ENCODE assay signal across 8 mouse cellular contexts in genomic region chr12:86823855-86824589, GRCm38 (mm10).
A peak's percentile ranks its signal among the peaks of the same experiment; 100 is the strongest.
DNase-seq lines count a peak whose midpoint lies in the region; ATAC-seq and TF ChIP-seq lines count a peak whose summit lies in the region.

No protein-coding gene starts in this region.

- H3K4me2 ChIP-seq in heart, embryonic 13.5 days = peak overlapping the region; percentile 65
- H3K4me2 ChIP-seq in kidney, postnatal 0 days (ENCODE audit: low read length) = peak overlapping the region; percentile 46
- H3K4me2 ChIP-seq in liver, embryonic 13.5 days = peak overlapping the region; percentile 69

- H3K27ac ChIP-seq in heart, embryonic 13.5 days (replicated peaks) = peak overlapping the region; percentile 99
- H3K27ac ChIP-seq in kidney, postnatal 0 days = peak overlapping the region; percentile 97
- peak overlapping the region; percentile 83 for H3K27ac ChIP-seq in liver, embryonic 13.5 days

- no peaks in the 10 kb centered on the region for H3K9me3 ChIP-seq in erythroblast, embryonic 14.5 days (ENCODE audit: control insufficient read depth, low read length)
- no peaks in the 10 kb centered on the region for H3K9me3 ChIP-seq in heart, embryonic 13.5 days
- H3K9me3 ChIP-seq in kidney, postnatal 0 days (replicated peaks; ENCODE audit: low read length) = no peaks in the 10 kb centered on the region
- no peaks in the 10 kb centered on the region for H3K9me3 ChIP-seq in liver, embryonic 13.5 days (replicated peaks)

- H3K9ac ChIP-seq in heart, embryonic 13.5 days = peak overlapping the region; percentile 83
- peak overlapping the region; percentile 46 for H3K9ac ChIP-seq in kidney, postnatal 0 days (ENCODE audit: low read depth, low read length)
- peak overlapping the region; percentile 59 for H3K9ac ChIP-seq in liver, embryonic 13.5 days

- WGBS in heart, embryonic 13.5 days = 1% methylated on average over 26 of the region's 29 CpGs
- under 1% methylated on average over 28 of the region's 29 CpGs for WGBS in kidney, postnatal 0 days
- WGBS in liver, embryonic 13.5 days (ENCODE audit: insufficient replicate concordance) = 4% methylated on average over 29 of the region's 29 CpGs

- TF ChIP-seq CTCF in kidney, postnatal 0 days (IDR thresholded peaks at IDR 0.05; ENCODE audit: low read depth) = peak; percentile 36

- DNase-seq in CD4-positive helper T cell, adult 2 months (ENCODE audit: low read depth, low spot score) = peak; percentile 89
- peak; percentile 94 for DNase-seq in brain, adult 2 months (ENCODE audit: low read depth, low spot score)
- DNase-seq in kidney, postnatal 0 days (ENCODE audit: low spot score) = peak; percentile 98
- DNase-seq in liver, embryonic 13.5 days = peak; percentile 52
- DNase-seq in naive thymus-derived CD4-positive, alpha-beta T cell, adult 2 months (ENCODE audit: low read depth) = peak; percentile 87
- DNase-seq in splenic B cell, adult 2 months (ENCODE audit: low read depth, low spot score) = peak; percentile 97

- peak; percentile 68; the same call in 1 of the 2 replicates for ATAC-seq in heart, embryonic 13.5 days (ENCODE audit: extremely low read depth, insufficient number of reproducible peaks, low FRiP score, low TSS enrichment)
- ATAC-seq in kidney, postnatal 0 days (replicated peaks; ENCODE audit: low FRiP score, low read depth) = peak; percentile 89
- peak; percentile 69 for ATAC-seq in liver, embryonic 13.5 days (ENCODE audit: low read depth)

- H3K27me3 ChIP-seq in erythroblast, embryonic 14.5 days (ENCODE audit: control insufficient read depth) = no peaks in the 10 kb centered on the region
- H3K27me3 ChIP-seq in heart, embryonic 13.5 days (replicated peaks) = no peaks in the 10 kb centered on the region
- H3K27me3 ChIP-seq in kidney, postnatal 0 days (ENCODE audit: insufficient read depth, low read length) = no peaks in the 10 kb centered on the region
- no peaks in the 10 kb centered on the region for H3K27me3 ChIP-seq in liver, embryonic 13.5 days
- H3K27me3 ChIP-seq in splenic B cell, adult 2 months (ENCODE audit: control insufficient read depth, insufficient read depth, low read length, poor library complexity, severe bottlenecking) = no peaks in the 10 kb centered on the region

- H3K4me3 ChIP-seq in erythroblast, embryonic 14.5 days (replicated peaks) = peak overlapping the region; percentile 61
- peak overlapping the region; percentile 41 for H3K4me3 ChIP-seq in heart, embryonic 13.5 days
- no peak overlapping the region for H3K4me3 ChIP-seq in kidney, postnatal 0 days (replicated peaks; ENCODE audit: low read depth, low read length)
- H3K4me3 ChIP-seq in liver, embryonic 13.5 days (replicated peaks) = peak overlapping the region; percentile 48

- peaks cover 38% of the 10 kb centered on the region for H3K4me1 ChIP-seq in erythroblast, embryonic 14.5 days (ENCODE audit: control insufficient read depth)
- H3K4me1 ChIP-seq in heart, embryonic 13.5 days = peaks cover 71% of the 10 kb centered on the region
- H3K4me1 ChIP-seq in kidney, postnatal 0 days (replicated peaks; ENCODE audit: insufficient read depth, low read length) = peaks cover 28% of the 10 kb centered on the region
- peaks cover 48% of the 10 kb centered on the region for H3K4me1 ChIP-seq in liver, embryonic 13.5 days (replicated peaks)

- H3K36me3 ChIP-seq in erythroblast, embryonic 14.5 days (ENCODE audit: control insufficient read depth) = no peaks in the 10 kb centered on the region
- no peaks in the 10 kb centered on the region for H3K36me3 ChIP-seq in heart, embryonic 13.5 days
- no peaks in the 10 kb centered on the region for H3K36me3 ChIP-seq in kidney, postnatal 0 days (ENCODE audit: insufficient read depth, low read length)
- H3K36me3 ChIP-seq in liver, embryonic 13.5 days = no peaks in the 10 kb centered on the region
- H3K36me3 ChIP-seq in splenic B cell, adult 2 months (ENCODE audit: control insufficient read depth, insufficient read depth, low read length, poor library complexity, severe bottlenecking) = no peaks in the 10 kb centered on the region
